Mouse (Mus musculus): Measurements from ENCODE around the gene Pik3ip1. TPM values are rescaled to one million over a fixed set of nuclear protein-coding genes. Genes with fewer than 3 reads are reported as not detected.

Pik3ip1 gene
- polyA plus RNA-seq, 1 experiment from 2014 or later: 9.9 TPM

GRCm38 (mm10) chr11:3337173-3337955 is 7.2 kb downstream of the Pik3ip1 start:
- peaks cover 34% of the 10 kb centered on the region for H3K4me1 ChIP-seq (replicated peaks; ENCODE audit: control insufficient read depth, insufficient read depth, low read length)
- WGBS: 19% methylated on average over 12 of the region's 12 CpGs
- no peaks in the 10 kb centered on the region for H3K36me3 ChIP-seq (ENCODE audit: control insufficient read depth, insufficient read depth, low read length)
- H3K27me3 ChIP-seq (replicated peaks; ENCODE audit: control insufficient read depth, insufficient read depth, low read length): no peaks in the 10 kb centered on the region
- ATAC-seq (replicated peaks; ENCODE audit: low FRiP score, low TSS enrichment, low read depth) (peak; percentile 17; the same call in 1 of the 2 replicates), DNase-seq (ENCODE audit: low spot score) (peak; percentile 66)
- peak overlapping the region; percentile 66 for H3K27ac ChIP-seq (ENCODE audit: low read depth)
- H3K4me2 ChIP-seq (ENCODE audit: low read length): no peak overlapping the region
- no peak overlapping the region for H3K4me3 ChIP-seq (ENCODE audit: low read depth, low read length)
- H3K9ac ChIP-seq (ENCODE audit: low read length): no peak overlapping the region; the same call in 1 of the 2 replicates
- no peaks in the 10 kb centered on the region for H3K9me3 ChIP-seq (ENCODE audit: control insufficient read depth, low read length)

GRCm38 (mm10) chr11:3337961-3338360 is 7.8 kb downstream of the Pik3ip1 start:
- H3K36me3 ChIP-seq (ENCODE audit: control insufficient read depth, insufficient read depth, low read length): 0 out of 2 replicates have a peak, but pooled peaks cover 2% of the 10 kb centered on the region
- ATAC-seq (replicated peaks; ENCODE audit: low FRiP score, low TSS enrichment, low read depth) (no peak), DNase-seq (ENCODE audit: low spot score) (no peak)
- H3K4me2 ChIP-seq (ENCODE audit: low read length): no peak overlapping the region
- H3K4me1 ChIP-seq (replicated peaks; ENCODE audit: control insufficient read depth, insufficient read depth, low read length): peaks cover 31% of the 10 kb centered on the region
- H3K9me3 ChIP-seq (ENCODE audit: control insufficient read depth, low read length): no peaks in the 10 kb centered on the region
- no peak overlapping the region for H3K4me3 ChIP-seq (ENCODE audit: low read depth, low read length)
- H3K9ac ChIP-seq (ENCODE audit: low read length): no peak overlapping the region
- no peaks in the 10 kb centered on the region for H3K27me3 ChIP-seq (replicated peaks; ENCODE audit: control insufficient read depth, insufficient read depth, low read length)
- 36% methylated on average over 5 of the region's 5 CpGs for WGBS
- peak overlapping the region; percentile 66 for H3K27ac ChIP-seq (ENCODE audit: low read depth)

- H3K4me3 ChIP-seq (ENCODE audit: low read depth, low read length): no peak overlapping the region
- 76% methylated on average over 5 of the region's 5 CpGs for WGBS
- ATAC-seq (replicated peaks; ENCODE audit: low FRiP score, low TSS enrichment, low read depth): no peak
- H3K27ac ChIP-seq (ENCODE audit: low read depth): no peak overlapping the region
- no peak overlapping the region for H3K4me2 ChIP-seq (ENCODE audit: low read length)
- peaks cover 14% of the 10 kb centered on the region for H3K4me1 ChIP-seq (replicated peaks; ENCODE audit: control insufficient read depth, insufficient read depth, low read length)
- peaks cover 36% of the 10 kb centered on the region for H3K36me3 ChIP-seq (ENCODE audit: control insufficient read depth, insufficient read depth, low read length)
- H3K27me3 ChIP-seq (replicated peaks; ENCODE audit: control insufficient read depth, insufficient read depth, low read length): no peaks in the 10 kb centered on the region
- DNase-seq (ENCODE audit: low spot score): no peak
- H3K9me3 ChIP-seq (ENCODE audit: control insufficient read depth, low read length): no peaks in the 10 kb centered on the region
- no peak overlapping the region for H3K9ac ChIP-seq (ENCODE audit: low read length)
These were observed 11.3 kb downstream of the Pik3ip1 start for GRCm38 (mm10) chr11:3341476-3341875.

- Histone ChIP-seq H3K27ac (ENCODE audit: low read depth) (no peak overlapping the region), H3K36me3 (ENCODE audit: control insufficient read depth, insufficient read depth, low read length) (peaks cover 39% of the 10 kb centered on the region), H3K4me2 (ENCODE audit: low read length) (no peak overlapping the region), H3K27me3 (replicated peaks; ENCODE audit: control insufficient read depth, insufficient read depth, low read length) (no peaks in the 10 kb centered on the region), H3K9me3 (ENCODE audit: control insufficient read depth, low read length) (no peaks in the 10 kb centered on the region), H3K4me1 (replicated peaks; ENCODE audit: control insufficient read depth, insufficient read depth, low read length) (peaks cover 11% of the 10 kb centered on the region), H3K9ac (ENCODE audit: low read length) (no peak overlapping the region), H3K4me3 (ENCODE audit: low read depth, low read length) (no peak overlapping the region)
- WGBS: 94% methylated on average over 3 of the region's 3 CpGs
- ATAC-seq (replicated peaks; ENCODE audit: low FRiP score, low TSS enrichment, low read depth) (no peak), DNase-seq (ENCODE audit: low spot score) (no peak)
These were observed 14.7 kb downstream of the Pik3ip1 start for GRCm38 (mm10) chr11:3344916-3345315.

- Histone ChIP-seq H3K9me3 (ENCODE audit: control insufficient read depth, low read length) (no peaks in the 10 kb centered on the region), H3K4me1 (replicated peaks; ENCODE audit: control insufficient read depth, insufficient read depth, low read length) (peaks cover 11% of the 10 kb centered on the region), H3K36me3 (ENCODE audit: control insufficient read depth, insufficient read depth, low read length) (peaks cover 48% of the 10 kb centered on the region), H3K27ac (ENCODE audit: low read depth) (no peak overlapping the region), H3K4me2 (ENCODE audit: low read length) (no peak overlapping the region), H3K9ac (ENCODE audit: low read length) (no peak overlapping the region), H3K4me3 (ENCODE audit: low read depth, low read length) (no peak overlapping the region), H3K27me3 (replicated peaks; ENCODE audit: control insufficient read depth, insufficient read depth, low read length) (no peaks in the 10 kb centered on the region)
- WGBS: 93% methylated on average over 7 of the region's 7 CpGs
- DNase-seq (ENCODE audit: low spot score): no peak
- ATAC-seq (replicated peaks; ENCODE audit: low FRiP score, low TSS enrichment, low read depth): no peak
These were observed 16.1 kb downstream of the Pik3ip1 start for GRCm38 (mm10) chr11:3346351-3346750.

GRCm38 (mm10) chr11:3347091-3347834 is 17.1 kb downstream of the Pik3ip1 start:
- no peak overlapping the region for H3K27ac ChIP-seq (ENCODE audit: low read depth)

GRCm38 (mm10) chr11:3347835-3348195 is 17.6 kb downstream of the Pik3ip1 start:
- DNase-seq (ENCODE audit: low spot score): no peak
- Histone ChIP-seq H3K4me1 (replicated peaks; ENCODE audit: control insufficient read depth, insufficient read depth, low read length) (peaks cover 11% of the 10 kb centered on the region), H3K9ac (ENCODE audit: low read length) (no peak overlapping the region), H3K4me2 (ENCODE audit: low read length) (no peak overlapping the region), H3K36me3 (ENCODE audit: control insufficient read depth, insufficient read depth, low read length) (peaks cover 59% of the 10 kb centered on the region), H3K4me3 (ENCODE audit: low read depth, low read length) (no peak overlapping the region), H3K27ac (ENCODE audit: low read depth) (no peak overlapping the region), H3K27me3 (replicated peaks; ENCODE audit: control insufficient read depth, insufficient read depth, low read length) (no peaks in the 10 kb centered on the region), H3K9me3 (ENCODE audit: control insufficient read depth, low read length) (no peaks in the 10 kb centered on the region)
- ATAC-seq (replicated peaks; ENCODE audit: low FRiP score, low TSS enrichment, low read depth): no peak; the same call in 1 of the 2 replicates

More at GRCm38 (mm10) chr11:3347091-3347834, 17.1 kb downstream of the Pik3ip1 start:
- peak; percentile 94 for DNase-seq (ENCODE audit: low spot score)
- WGBS: 63% methylated on average over 12 of the region's 12 CpGs
- Histone ChIP-seq H3K4me3 (ENCODE audit: low read depth, low read length) (no peak overlapping the region), H3K9me3 (ENCODE audit: control insufficient read depth, low read length) (no peaks in the 10 kb centered on the region), H3K4me1 (replicated peaks; ENCODE audit: control insufficient read depth, insufficient read depth, low read length) (peaks cover 11% of the 10 kb centered on the region), H3K9ac (ENCODE audit: low read length) (no peak overlapping the region), H3K36me3 (ENCODE audit: control insufficient read depth, insufficient read depth, low read length) (peaks cover 56% of the 10 kb centered on the region), H3K4me2 (ENCODE audit: low read length) (no peak overlapping the region), H3K27me3 (replicated peaks; ENCODE audit: control insufficient read depth, insufficient read depth, low read length) (no peaks in the 10 kb centered on the region)
- peak; percentile 70; the same call in 1 of the 2 replicates for ATAC-seq (replicated peaks; ENCODE audit: low FRiP score, low TSS enrichment, low read depth)

- DNase-seq (ENCODE audit: low spot score) (peak; percentile 60), ATAC-seq (replicated peaks; ENCODE audit: low FRiP score, low TSS enrichment, low read depth) (0 out of 2 replicates have a peak, but pooled peaks have one; percentile 8)
- peaks cover 57% of the 10 kb centered on the region for H3K36me3 ChIP-seq (ENCODE audit: control insufficient read depth, insufficient read depth, low read length)
- no peaks in the 10 kb centered on the region for H3K27me3 ChIP-seq (replicated peaks; ENCODE audit: control insufficient read depth, insufficient read depth, low read length)
- no peak overlapping the region for H3K4me3 ChIP-seq (ENCODE audit: low read depth, low read length)
- H3K27ac ChIP-seq (ENCODE audit: low read depth): peak overlapping the region; percentile 30; the same call in 1 of the 2 replicates
- H3K9ac ChIP-seq (ENCODE audit: low read length): 0 out of 2 replicates have a peak overlapping the region, but pooled peaks have one; percentile 17
- no peak overlapping the region for H3K4me2 ChIP-seq (ENCODE audit: low read length)
- H3K9me3 ChIP-seq (ENCODE audit: control insufficient read depth, low read length): no peaks in the 10 kb centered on the region
- WGBS: 29% methylated on average over 6 of the region's 6 CpGs
- H3K4me1 ChIP-seq (replicated peaks; ENCODE audit: control insufficient read depth, insufficient read depth, low read length): peaks cover 11% of the 10 kb centered on the region
These were observed 18.6 kb downstream of the Pik3ip1 start for GRCm38 (mm10) chr11:3348576-3349342.

Data from intestine, embryonic 14.5 days (tissue).